Comparison of ENCODE assay signal across 8 mouse cellular contexts in genomic region chr4:134551494-134552316, GRCm38 (mm10). TPM values are rescaled to one million over a fixed set of nuclear protein-coding genes. Genes with fewer than 3 reads are reported as not detected.
DNase-seq lines count a peak whose midpoint lies in the region; ATAC-seq and TF ChIP-seq lines count a peak whose summit lies in the region.

Gene Selenon, minus strand, starts transcription at chr4:134552166.

- no peak within 1 kb of the TSS for H3K27ac ChIP-seq in testis, adult 2 months (ENCODE audit: control insufficient read depth, insufficient read depth, low read depth, low read length)
- H3K27ac ChIP-seq in limb, embryonic 15.5 days = peak within 1 kb of the TSS; percentile 83
- H3K27ac ChIP-seq in midbrain, embryonic 15.5 days = peak within 1 kb of the TSS; percentile 87

- no peak for TF ChIP-seq CTCF in testis, adult 2 months (IDR thresholded peaks at IDR 0.05; ENCODE audit: control insufficient read depth, insufficient read depth, insufficient replicate concordance, low read depth, low read length)

- H3K4me1 ChIP-seq in testis, adult 2 months (ENCODE audit: control insufficient read depth, insufficient read depth, low read length) = no peaks in the 10 kb centered on the region
- peaks cover 34% of the 10 kb centered on the region for H3K4me1 ChIP-seq in limb, embryonic 15.5 days
- peaks cover 39% of the 10 kb centered on the region for H3K4me1 ChIP-seq in midbrain, embryonic 15.5 days

- 1% methylated on average over 46 of the region's 67 CpGs for WGBS in limb, embryonic 15.5 days
- under 1% methylated on average over 55 of the region's 67 CpGs for WGBS in midbrain, embryonic 15.5 days

- no peak for TF ChIP-seq POLR2A in testis, adult 2 months (IDR thresholded peaks at IDR 0.05; ENCODE audit: control insufficient read depth, low read depth, low read length)

- H3K4me3 ChIP-seq in testis, adult 2 months (ENCODE audit: control insufficient read depth, low read depth, low read length) = peak within 1 kb of the TSS; percentile 41
- peak within 1 kb of the TSS; percentile 64 for H3K4me3 ChIP-seq in limb, embryonic 15.5 days
- H3K4me3 ChIP-seq in midbrain, embryonic 15.5 days = peak within 1 kb of the TSS; percentile 60

- peak within 1 kb of the TSS; percentile 58 for H3K4me2 ChIP-seq in limb, embryonic 15.5 days
- peak within 1 kb of the TSS; percentile 82 for H3K4me2 ChIP-seq in midbrain, embryonic 15.5 days

- peaks cover 6% of the 10 kb centered on the region; the same call in 1 of the 2 replicates for H3K9me3 ChIP-seq in limb, embryonic 15.5 days
- H3K9me3 ChIP-seq in midbrain, embryonic 15.5 days = no peaks in the 10 kb centered on the region

- no peak for DNase-seq in testis, postnatal 14 days (ENCODE audit: low spot score)
- DNase-seq in embryo, embryonic 10 days (ENCODE audit: low spot score) = peak; percentile 79
- DNase-seq in heart, adult 18-20 months = peak; percentile 79 to 87
- peak; percentile 43 for DNase-seq in kidney, adult 18-20 months
- DNase-seq in urinary bladder, postnatal 4 days (ENCODE audit: low spot score in 2 of 2) = peak; percentile 69 to 70

- H3K36me3 ChIP-seq in testis, adult 2 months (ENCODE audit: control insufficient read depth, insufficient read depth, low read length) = no peaks in the 10 kb centered on the region
- H3K36me3 ChIP-seq in limb, embryonic 15.5 days = peaks cover 31% of the 10 kb centered on the region
- H3K36me3 ChIP-seq in midbrain, embryonic 15.5 days (replicated peaks) = peaks cover 13% of the 10 kb centered on the region; the same call in 1 of the 2 replicates

- ATAC-seq in limb, embryonic 15.5 days (ENCODE audit: insufficient number of reproducible peaks, low FRiP score, low TSS enrichment, low read depth) = peak; percentile 76
- peak; percentile 81 for ATAC-seq in midbrain, embryonic 15.5 days (replicated peaks)

- peak within 1 kb of the TSS; percentile 98 for H3K9ac ChIP-seq in limb, embryonic 15.5 days
- H3K9ac ChIP-seq in midbrain, embryonic 15.5 days = peak within 1 kb of the TSS; percentile 84

- H3K27me3 ChIP-seq in testis, adult 2 months (ENCODE audit: control insufficient read depth, insufficient read depth, low read length) = no peaks in the 10 kb centered on the region; the same call in 1 of the 2 replicates
- H3K27me3 ChIP-seq in limb, embryonic 15.5 days = no peaks in the 10 kb centered on the region
- H3K27me3 ChIP-seq in midbrain, embryonic 15.5 days (replicated peaks) = no peaks in the 10 kb centered on the region

RNA-seq across cellular contexts. Expression of gene Selenon, which starts in this region (rescaled TPM):
- polyA plus RNA-seq in testis, adult 2 months (2012; rRNA removed) = 1.4 and 1.6 TPM in 2 replicates
- total RNA-seq in heart, adult 18-20 months (2021) = 10 to 100 TPM; 16.8 to 17.0 TPM
- polyA plus RNA-seq in limb, embryonic 15.5 days (2015; fragmentation: Nextera tagmentation; extraction: Ambion mirVana) = 17.2 and 21.9 TPM in 2 replicates
- 28.3 and 35.6 TPM in 2 replicates for polyA plus RNA-seq in midbrain, embryonic 15.5 days (2015; fragmentation: Nextera tagmentation; extraction: Ambion mirVana)
